Mouse (Mus musculus): ENCODE results near the gene Plcg2. TPM values are rescaled to one million over a fixed set of nuclear protein-coding genes. Genes with fewer than 3 reads are reported as not detected.

Gene Plcg2
- total RNA-seq, 2 experiments from 2014 or later, result 6.2 to 6.7 TPM

DNA sequence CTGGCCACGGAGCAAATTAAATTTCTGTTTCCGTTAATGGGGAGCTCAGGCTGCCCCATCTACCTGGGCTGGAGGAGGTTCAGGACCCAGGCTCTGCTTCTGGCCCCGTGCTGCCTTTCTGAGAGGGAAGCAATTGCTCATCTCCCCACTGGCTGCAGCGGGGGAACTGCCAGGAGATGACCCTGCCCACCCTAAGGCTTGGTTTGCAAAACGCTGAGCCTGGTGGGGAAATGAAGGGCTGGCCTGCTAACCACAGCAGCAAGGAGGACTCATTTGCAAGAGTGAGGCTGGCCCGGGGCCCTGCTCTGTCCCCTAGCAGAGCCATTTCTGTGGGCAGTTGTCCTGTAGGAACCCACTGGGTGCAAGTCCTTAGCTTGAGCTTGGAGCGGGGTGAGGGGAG lies 39.7 kb downstream of the Plcg2 start:
- DNase-seq (ENCODE audit: low spot score), result no peak
- intact Hi-C loops (cut with DNase I), result no loop called here

DNA sequence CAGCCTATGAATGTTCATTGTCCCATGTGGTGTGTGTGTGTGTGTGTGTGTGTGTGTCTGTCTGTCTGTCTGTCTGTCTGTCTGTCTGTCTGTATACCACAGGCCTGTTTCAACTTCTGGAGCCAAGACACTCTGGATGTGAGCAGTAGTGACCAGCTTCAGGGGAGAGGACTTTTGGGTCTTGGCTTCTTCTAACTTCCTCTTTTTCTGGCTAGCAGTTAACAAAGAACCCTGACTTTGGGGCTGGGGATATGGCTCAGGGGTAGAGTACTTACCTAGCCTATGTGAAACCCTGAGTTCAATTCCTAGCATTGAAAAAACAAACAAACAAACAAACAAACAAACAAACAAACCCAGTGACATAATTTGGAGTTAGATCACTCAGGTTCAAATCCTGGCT lies 44.9 kb downstream of the Plcg2 start:
- intact Hi-C loops (cut with DNase I), result no loop called here
- no peak for DNase-seq (ENCODE audit: low spot score)

DNA sequence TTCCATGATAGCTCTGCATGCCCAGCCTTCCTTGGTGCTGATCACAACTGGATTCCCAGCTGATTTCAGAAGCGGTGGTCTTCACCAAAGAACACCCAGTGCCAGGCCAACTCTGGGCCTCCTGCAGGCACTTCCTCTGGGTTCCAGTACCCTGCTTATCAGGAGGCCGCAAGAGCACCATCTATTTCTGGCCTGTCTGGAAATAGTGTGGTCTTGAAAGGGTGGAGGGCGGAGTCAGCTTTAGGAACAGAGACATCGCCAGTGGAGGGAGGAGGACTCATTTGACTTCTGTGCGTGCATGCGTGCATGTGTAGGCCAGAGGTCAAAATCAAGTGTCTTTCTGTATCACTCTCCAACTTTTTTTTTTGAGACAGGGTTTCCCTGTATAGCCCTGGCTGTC lies 45.7 kb downstream of the Plcg2 start:
- intact Hi-C loops (cut with DNase I), result no loop called here
- DNase-seq (ENCODE audit: low spot score), result no peak

DNA sequence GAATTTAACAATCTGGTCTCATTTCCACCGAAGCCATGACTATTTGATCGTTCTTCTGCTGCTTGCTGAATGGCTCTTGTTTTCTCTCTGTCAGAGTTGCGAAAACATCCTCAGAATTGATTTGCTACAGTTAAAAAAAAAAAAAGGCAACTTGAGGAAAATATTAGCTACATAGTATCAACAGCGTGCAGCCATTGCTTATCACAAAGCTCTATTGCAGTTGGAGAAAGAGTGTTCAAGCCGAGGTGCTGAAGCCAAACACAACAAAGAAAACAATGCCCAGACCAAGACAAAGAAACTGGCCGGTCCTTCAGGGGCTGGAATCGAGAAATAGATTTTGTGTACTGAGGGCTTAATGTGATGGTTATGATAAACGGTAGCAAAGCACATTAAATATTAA lies 47.0 kb downstream of the Plcg2 start:
- DNase-seq (ENCODE audit: low spot score), result no peak
- intact Hi-C loops (cut with DNase I), result no loop called here

DNA sequence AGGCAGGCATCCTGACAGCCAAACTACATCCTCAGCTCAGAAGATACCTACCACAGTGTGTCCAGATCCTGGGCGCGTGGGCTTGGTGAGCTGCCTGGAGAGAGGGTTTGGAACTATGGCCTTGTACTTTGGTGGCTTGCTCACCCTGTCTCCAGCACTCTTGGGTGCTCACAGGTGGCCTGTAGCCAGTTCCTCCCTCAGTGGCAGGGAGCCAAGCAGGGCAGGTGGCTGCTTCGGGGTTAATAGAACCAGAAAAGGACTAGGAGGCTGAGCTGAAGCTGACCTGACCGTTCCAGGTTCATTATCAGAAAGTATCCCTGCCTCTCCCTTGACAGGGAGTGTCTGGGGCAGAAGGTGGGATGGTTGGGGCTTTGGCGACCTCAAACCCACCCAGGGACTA lies 48.3 kb downstream of the Plcg2 start:
- DNase-seq (ENCODE audit: low spot score), result no peak
- intact Hi-C loops (cut with DNase I), result no loop called here

DNA sequence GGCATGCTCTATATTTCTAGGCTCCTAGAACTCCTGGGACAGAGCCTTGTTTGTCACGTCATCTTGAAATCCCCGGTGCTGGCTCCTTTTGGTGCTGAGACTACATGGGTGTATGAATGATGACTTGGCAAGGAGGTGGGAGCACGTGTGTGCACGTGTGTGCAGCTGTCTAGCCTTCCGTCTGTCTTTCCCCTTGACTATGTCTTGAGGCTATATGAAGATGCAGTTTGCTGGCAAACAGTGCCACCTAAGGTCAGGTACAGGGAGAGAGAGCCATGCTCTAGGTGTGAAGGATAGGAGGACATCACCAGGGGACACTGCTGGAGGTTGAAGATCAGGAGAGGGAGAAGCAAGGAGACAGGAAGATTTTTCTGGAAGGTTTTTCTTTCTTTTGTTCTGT lies 49.9 kb downstream of the Plcg2 start:
- no peak for DNase-seq (ENCODE audit: low spot score)
- intact Hi-C loops (cut with DNase I), result no loop called here

DNA sequence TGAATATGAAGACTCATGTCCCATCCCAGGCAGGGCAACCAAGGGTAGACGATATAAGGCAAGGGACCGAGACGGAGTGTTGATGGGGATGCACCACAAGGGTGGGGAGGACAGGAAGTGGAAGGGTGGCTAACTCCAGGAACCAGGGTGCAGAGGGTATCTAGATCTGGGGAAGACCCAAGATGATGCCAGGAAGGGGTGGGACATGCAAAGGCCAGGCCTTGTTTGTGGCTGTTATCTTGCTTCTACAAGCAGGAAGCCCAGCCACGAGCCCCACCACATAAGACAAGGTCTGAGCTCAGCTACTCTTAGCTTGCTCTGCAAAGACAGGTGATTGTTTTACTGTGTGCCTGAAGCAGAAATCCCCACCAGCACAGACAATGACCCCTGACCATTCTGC lies 50.4 kb downstream of the Plcg2 start:
- intact Hi-C loops (cut with DNase I), result no loop called here

DNA sequence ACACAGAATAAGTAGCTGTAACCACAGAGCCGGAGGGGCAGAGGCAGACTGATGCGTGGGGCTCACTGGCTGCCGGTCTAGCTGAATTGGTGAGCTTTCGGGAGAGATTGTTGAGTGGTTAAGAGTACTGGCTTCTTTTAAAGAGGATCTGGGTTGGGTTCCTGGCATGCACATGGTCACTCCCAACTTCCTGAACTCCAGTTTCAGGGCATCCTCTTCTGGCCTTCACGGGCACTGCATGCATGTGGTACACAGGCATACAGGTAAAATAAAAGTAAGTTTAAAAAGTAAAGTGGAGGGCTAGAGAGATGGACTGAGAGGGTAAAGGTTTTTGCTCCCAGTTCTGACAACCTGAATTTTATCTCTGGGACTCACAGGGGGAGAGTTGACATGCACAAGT lies 52.4 kb downstream of the Plcg2 start:
- intact Hi-C loops (cut with DNase I), result no loop called here
- no peak for DNase-seq (ENCODE audit: low spot score)

More for the DNA sequence above, 50.4 kb downstream of the Plcg2 start:
- no peak for DNase-seq (ENCODE audit: low spot score)

DNA sequence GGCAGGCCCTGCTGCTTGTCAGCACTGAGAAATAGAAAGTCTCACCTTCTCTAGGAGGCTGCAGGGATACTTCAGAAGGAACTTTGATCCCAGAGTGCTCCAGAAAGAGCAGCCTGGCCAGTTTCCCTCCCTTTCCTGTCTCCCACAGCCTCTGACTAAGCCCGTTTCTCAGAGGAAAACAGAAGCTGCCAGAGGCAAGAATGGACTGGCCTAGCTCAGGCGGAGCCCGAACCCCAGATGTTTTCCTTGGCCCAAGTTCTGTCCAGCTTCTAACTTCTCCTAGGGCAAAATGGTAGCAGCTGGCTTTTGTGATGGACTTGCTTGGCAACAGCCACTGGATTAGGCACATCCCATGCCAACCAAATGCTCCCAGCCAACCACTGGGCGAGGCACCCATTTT lies 62.9 kb downstream of the Plcg2 start:
- peak; percentile 36 for DNase-seq (ENCODE audit: low spot score)
- intact Hi-C loops (cut with DNase I), result loop anchor here (10.0 kb wide), 1 partner anchor 356 kb away; no protein-coding TSS in a partner anchor

DNA sequence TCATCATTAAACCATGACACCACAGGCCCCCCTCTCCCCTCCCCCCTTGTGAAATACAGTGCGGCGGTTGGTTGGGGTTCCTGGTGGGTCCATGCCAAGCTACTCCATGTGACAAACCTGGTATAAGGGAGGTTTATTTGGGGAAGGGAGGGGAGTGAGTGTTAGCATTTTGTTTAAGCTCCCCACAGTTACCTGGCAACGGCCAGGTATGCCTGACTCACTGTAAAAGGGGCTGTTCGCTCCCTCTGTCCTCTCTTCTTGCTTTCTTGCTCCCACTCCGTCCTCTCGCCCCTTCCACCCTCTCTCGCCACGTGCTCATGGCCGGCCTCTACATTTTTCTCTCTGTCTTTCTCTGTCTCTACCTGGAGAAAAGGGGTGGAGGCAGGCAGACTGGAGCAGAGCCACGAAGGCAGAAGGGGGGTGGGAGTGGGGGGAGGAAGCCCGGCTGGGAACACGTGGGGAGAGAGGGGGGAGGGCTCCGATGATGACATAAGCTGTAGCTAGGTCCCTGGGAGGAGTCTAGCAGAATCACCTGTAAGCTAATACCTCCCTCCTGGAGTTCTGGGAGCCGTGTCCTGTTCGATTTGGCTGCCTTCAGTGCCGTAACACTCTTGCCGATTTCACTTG lies 63.8 kb downstream of the Plcg2 start:
- no peak for DNase-seq (ENCODE audit: low spot score)
- intact Hi-C loops (cut with DNase I), result loop anchor here (10.0 kb wide), 1 partner anchor 357 kb away; no protein-coding TSS in a partner anchor

DNA sequence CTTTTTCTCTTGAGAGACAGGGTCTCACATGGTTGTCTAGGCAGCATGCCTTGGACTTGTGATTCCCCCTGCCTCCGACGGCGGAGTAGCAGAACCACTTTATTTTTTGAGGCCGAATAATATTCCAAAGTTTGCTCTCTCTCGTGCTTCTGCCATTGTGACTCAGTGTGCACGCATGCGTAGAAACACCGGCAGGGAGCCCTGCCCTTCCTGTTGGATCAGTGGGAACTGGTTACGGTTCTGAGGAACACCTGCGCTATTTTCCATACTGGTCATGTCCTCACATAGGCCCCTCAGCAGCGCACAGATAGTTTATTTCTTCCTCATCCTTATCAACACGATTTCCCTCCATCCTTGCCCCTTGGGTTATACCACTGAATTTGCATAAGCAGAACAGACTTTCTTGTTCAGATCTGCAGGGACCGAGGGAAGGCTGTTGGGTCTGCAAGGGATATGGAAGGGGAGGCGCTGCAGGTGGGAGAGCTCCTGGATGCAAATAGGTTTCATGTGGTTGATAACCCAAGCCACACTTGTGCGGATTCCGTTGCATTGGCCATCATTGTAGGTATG lies 64.4 kb downstream of the Plcg2 start:
- intact Hi-C loops (cut with DNase I), result loop anchor here (10.0 kb wide), 1 partner anchor 358 kb away; no protein-coding TSS in a partner anchor
- no peak for DNase-seq (ENCODE audit: low spot score)

DNA sequence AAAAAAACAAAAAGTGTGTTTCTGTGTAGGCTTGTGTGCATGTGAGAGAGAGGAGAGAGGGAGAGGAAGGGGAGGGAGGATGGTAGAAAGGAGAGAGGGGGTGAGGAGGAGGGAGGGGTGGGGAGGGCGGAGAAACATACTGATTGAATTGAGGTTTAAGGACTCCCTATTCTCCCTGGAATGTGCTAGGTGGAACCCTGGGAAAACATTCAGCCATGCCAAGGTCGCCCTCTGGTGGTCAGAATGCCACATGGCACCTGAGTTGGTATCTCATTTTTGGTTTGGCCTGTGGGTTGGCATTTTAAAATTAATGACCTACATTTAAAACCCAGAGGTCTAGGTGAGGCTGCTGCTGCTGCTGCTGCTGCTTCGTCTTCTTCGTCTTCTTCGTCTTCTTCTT lies 71.3 kb downstream of the Plcg2 start:
- DNase-seq (ENCODE audit: low spot score), result peak; percentile 13
- intact Hi-C loops (cut with DNase I), result loop anchor here (10.0 kb wide), 1 partner anchor 365 kb away; no protein-coding TSS in a partner anchor

DNA sequence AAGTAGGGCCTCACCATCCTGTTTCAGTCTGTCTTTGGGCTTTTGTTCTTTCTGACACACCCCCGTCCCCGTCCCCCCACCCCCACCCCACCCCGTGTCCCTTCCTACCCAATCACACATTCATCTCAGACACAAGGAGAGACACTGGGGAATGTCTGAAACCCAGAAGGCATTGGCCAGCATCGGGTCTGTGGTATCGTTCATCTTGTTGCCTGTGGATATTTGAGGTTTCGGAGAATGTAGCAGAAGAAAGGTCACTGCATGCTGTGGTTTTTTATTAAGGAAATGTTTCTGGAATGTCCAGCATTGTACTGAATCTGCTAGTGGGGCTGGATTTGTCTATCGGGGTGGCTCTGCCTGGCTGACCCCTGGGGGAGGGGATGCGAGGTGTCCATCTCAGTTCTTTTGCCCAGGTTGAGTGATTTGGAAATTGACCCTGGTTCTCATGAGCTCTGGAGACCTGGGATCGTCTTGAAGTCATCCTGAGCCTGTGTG lies 78.2 kb downstream of the Plcg2 start:
- intact Hi-C loops (cut with DNase I), result no loop called here
- DNase-seq (ENCODE audit: low spot score), result no peak

DNA sequence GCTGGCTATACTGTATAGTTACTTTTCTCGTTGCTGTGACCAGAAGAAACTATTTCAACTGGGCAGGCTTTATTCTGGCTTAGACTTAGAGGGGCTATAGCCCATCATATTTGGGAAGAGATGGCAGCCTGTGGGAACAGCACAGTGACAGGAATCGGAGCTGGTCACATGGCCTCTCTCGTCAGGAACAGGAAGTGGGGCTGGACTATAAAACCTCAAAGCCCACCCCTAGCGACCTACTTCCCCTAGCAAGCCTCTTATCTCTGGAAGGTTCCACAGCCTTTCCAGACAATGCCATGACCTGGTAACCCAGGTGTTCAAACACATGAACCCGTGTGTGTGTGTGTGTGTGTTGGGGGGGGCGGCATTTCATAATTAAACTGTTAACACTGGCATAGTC lies 79.0 kb downstream of the Plcg2 start:
- DNase-seq (ENCODE audit: low spot score), result no peak

DNA sequence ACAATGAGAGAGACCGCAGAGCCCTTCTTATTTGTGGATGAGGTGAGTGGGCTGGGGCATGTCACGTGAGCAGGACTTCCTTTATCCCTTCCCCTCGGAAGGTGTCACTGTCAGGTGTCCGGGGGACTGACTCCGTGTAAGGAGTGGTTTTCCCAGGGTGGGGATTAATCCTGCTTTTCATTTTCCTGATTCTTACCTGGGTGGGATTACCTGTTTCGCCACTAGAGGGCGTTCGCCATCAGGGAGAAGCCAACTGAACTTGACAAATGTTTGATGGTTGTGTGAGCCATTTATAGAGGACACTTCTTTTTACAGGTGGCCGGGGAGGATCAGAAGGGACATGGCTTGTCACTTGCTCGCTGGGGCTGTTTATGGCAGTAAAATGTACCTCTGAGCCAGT lies 79.8 kb downstream of the Plcg2 start:
- DNase-seq (ENCODE audit: low spot score), result no peak
- intact Hi-C loops (cut with DNase I), result no loop called here

More for the DNA sequence above, 79.0 kb downstream of the Plcg2 start:
- intact Hi-C loops (cut with DNase I), result no loop called here

DNA sequence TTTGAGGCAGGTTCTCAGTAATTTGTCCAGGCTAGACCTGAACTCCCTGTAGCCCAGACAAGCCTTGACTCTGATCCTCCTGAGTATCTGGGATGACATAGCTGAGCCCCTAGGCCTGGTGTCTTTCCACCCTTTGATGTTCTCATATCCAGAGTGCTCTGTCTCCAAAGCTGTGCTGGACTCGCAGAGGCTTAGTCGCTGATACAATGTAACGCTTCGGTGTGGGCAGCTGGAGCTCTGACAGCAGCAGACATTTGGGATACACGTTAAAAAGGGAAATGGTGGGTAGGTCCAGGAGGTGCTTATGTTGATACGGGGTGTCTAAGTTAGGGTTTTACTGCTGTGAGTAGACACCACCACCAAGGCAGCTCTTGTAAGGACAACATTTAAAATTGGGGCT lies 80.8 kb downstream of the Plcg2 start:
- intact Hi-C loops (cut with DNase I), result no loop called here
- DNase-seq (ENCODE audit: low spot score), result no peak

DNA sequence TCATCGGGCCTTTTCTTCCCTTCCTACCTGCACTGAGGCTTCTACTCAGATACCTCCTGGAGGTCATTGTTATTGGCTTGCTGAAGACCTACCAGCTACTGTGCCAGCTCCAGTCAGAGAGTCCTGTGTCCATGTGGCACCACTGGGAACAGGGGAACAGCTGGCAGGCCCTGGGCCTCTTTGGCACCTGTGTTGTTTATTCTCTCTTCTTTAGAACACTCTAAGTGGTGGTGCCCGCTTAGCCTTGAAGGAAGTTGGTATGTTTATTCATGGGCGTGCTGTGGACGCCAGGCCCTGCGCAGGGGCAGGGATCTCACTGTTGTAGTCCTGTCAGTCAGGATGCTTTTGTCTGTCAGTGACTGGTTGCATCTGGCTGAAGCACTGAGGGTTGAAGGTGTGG lies 95.8 kb downstream of the Plcg2 start:
- DNase-seq (ENCODE audit: low spot score), result no peak
- intact Hi-C loops (cut with DNase I), result no loop called here

DNA sequence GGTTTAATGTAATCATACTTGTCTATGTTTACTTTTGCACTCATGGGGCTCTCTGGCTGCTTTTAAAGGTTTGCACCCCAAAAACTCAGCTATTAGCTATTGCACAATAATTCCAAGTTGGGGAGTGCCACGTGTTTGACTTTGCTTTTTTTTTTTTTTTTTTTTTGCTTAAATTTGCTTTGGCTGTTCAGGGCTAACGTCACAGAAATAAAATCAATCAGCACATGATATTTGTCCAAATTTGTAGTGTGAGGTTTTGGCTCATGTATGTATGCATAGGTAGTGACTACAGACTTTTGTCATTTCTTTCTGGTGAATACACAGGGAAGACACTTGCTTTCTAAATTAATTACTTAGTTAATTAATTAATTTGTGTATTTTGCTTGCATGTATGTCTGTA lies 96.9 kb downstream of the Plcg2 start:
- intact Hi-C loops (cut with DNase I), result no loop called here
- DNase-seq (ENCODE audit: low spot score), result no peak

DNA sequence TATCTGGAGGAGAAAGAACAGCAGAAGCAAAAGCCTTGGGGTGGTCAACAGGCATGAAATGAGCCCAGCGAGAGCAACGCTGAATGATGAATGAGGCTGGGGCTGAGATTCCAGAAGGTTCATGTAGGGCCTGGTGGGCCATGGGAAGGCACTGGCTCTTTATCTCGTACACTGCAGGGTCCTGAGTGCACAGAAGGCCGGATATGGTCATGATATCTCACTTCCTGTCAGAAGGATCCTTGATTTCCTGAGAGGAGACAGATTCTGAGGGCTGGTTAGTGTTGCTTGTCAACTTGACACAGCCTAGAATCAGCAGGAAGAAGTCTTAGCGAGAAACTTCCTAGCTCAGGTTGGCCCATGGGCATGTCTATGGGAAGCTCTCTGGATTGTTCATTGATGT lies 98.7 kb downstream of the Plcg2 start:
- DNase-seq (ENCODE audit: low spot score), result no peak
- intact Hi-C loops (cut with DNase I), result no loop called here

DNA sequence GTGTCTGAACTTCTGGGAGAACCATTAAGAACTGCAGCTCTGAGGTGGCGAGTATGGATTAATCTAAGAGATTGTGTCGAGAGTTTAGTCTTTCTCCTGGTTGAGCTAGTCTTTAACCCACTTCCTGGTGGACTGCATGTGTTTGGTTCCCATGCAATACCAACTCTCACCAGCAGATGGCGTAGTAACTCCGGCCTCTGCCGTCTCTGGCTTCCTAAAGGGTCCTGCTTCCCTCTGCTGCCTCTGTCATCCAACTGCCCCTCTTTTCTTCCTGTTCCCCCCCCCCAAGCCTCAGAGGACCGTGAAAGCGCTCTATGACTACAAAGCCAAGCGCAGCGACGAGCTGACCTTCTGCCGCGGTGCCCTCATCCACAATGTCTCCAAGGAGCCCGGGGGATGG lies 102.7 kb downstream of the Plcg2 start:
- no peak for DNase-seq (ENCODE audit: low spot score)
- intact Hi-C loops (cut with DNase I), result no loop called here

DNA sequence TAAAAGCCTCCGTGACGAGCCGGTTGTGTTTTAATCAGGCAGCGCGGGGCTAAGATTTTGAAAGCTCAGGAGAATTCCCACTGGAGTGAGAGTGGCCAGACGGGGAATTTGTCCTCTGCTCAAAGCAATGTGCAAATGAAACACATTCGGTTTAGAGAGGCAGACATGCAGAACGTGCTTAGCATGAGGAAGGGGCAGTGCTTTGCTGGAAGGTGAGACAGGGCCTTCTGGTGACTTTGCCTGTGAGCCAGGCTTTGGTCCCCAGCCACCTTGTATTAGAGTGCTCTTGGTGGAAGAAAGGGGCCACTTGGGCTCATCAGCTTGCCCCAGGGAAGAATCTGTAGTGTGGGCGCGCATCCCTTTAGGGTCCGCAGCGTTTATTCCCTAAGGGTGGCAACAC lies 106.0 kb downstream of the Plcg2 start:
- no peak for DNase-seq (ENCODE audit: low spot score)
- intact Hi-C loops (cut with DNase I), result no loop called here

DNA sequence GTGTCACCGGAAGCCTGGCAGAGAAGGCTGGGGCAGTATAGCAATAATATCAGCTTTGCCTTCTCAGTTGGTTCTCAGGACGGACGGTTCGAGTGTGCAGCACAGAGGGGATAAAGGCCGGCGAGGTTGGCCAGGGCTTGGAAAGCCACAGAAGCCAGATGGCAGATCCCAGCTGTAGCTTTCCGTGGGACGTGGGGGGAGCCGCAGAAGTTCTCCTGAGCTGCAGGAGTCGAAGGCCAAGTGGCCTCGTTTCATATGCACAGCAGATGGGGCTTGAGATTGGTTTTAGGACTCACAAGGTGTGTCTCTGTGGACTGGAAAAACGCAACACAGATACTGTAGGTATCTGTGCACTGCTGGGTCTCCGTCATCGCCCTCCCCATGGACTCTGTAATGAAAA lies 106.6 kb downstream of the Plcg2 start:
- no peak for DNase-seq (ENCODE audit: low spot score)
- intact Hi-C loops (cut with DNase I), result no loop called here
